Mouse (Mus musculus) thymus, postnatal 4 days (tissue): Measurements from ENCODE around the gene Irgc1.

ENCODE experiments used
- DNase-seq: peaks from one replicate; pipeline ENCODE4 v3.0.0; 2021

The Irgc1 gene

DNA sequence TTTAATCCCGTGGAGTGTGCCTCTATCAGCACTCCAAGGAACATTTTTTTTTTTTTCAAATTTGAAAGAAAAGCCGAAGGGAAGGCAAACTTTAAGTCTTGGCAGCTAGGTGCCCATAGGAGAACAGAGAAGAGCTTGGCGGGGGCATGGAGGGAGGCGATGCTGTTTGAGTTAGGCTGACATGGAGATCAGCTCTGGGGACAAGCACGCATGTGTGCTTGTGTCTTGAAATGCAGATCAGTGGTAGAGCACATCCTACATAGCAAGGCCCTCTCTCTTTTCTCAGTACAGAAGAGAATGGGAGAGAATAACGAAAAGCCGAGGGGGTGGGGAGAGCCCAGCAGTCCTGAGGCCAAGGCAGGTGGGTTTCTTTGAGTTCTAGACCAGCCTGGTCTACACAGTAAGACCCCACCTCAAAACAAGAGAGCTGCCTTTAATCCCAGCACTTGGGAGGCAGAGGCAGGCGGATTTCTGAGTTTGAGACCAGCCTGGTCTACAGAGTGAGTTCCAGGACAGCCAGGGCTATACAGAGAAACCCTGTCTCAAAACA lies 53.7 kb downstream of the Irgc1 start:
- DNase-seq: no peak

- DNase-seq: no peak
Observed at GRCm38 (mm10) chr7:24396832-24397231, 55.3 kb downstream of the Irgc1 start.

DNA sequence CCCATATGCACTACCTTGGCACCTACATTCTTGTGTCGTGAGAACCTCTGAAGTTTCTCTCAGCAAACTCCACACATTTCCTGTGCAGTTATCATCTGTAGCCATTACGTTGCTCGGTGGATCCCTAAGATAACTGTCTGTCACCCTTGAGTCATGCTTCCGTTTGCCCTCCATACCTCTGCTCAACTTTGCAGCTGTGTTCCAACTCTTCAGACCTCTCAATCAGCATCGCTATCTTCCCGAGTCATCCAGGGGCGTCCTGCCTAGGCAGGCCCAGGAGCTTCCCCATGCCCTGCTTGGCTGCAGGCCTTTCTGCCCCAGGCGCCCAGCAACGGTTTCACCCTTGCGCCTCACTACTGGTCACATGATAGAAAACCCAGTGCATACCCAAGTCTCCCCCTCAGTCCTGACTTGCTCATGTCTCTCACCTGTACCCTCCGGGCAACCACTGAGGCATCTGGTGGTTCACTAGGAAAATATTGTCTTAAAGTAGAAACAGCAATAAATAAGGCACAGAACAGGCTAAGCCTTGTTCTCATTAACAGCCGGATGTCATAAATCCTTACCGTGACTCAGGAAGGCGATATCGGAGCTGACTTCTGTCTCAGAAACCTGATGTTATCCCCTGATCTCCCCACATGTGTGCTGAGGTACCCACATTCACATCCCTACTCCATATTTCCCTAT lies 57.5 kb downstream of the Irgc1 start:
- peak; percentile 55 for DNase-seq

- no peak for DNase-seq
Observed at GRCm38 (mm10) chr7:24394054-24394453, 58.0 kb downstream of the Irgc1 start.

DNA sequence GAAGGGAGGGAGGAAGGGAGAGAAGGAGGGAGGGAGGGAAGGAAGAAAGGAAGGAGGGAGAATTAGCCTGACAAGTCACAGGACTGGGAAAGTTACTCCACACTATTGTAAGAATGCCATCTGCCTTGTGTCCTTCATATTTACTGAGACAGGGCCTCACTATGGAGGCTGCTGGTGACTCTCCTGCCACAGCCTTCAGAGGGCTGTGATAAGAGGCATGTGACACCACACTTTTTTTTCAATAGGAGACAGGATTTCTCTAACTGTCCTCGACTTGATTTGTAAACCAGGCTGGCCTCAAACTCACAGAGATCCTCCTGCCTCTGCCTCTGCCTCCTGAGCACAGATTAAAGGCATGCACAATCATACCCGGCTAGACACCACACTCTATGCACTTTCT lies 60.4 kb downstream of the Irgc1 start:
- no peak for DNase-seq

- no peak for DNase-seq
Observed at GRCm38 (mm10) chr7:24391077-24391476, 61.0 kb downstream of the Irgc1 start.

GRCm38 (mm10) chr7:24390512-24390911 lies 61.6 kb downstream of the Irgc1 start:
- DNase-seq: no peak

DNA sequence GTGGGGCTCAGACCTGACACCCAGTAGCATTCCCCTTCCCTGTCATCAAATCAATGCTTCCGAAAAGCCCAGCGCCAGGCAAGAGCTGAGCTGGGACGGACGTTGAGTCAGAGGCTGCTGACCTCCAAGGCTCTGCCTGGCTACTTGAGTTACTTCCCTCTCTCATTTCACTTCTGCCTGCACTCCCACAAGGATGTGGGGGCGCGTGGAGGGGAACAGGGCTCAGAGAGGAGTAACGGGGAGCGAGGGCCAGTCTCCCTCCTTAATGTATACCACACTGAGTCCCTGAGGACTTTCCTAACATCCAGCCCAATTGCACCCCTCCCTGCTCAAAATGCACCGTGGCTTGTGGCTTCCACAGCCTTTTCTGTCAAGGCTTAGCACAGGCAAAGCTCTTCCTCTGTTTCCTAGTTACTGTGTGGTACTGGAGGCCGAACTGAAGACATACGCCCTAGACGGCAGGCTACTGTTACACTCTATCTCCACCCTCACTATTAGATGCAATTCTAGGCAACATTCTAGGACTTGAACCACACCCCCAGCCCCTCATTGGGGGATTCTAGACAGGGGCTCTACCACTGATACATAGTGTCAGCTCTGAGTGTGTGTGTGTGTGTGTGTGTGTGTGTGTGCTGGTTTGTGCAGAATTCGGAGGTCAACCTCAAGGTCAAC lies 62.4 kb downstream of the Irgc1 start:
- DNase-seq: no peak

DNA sequence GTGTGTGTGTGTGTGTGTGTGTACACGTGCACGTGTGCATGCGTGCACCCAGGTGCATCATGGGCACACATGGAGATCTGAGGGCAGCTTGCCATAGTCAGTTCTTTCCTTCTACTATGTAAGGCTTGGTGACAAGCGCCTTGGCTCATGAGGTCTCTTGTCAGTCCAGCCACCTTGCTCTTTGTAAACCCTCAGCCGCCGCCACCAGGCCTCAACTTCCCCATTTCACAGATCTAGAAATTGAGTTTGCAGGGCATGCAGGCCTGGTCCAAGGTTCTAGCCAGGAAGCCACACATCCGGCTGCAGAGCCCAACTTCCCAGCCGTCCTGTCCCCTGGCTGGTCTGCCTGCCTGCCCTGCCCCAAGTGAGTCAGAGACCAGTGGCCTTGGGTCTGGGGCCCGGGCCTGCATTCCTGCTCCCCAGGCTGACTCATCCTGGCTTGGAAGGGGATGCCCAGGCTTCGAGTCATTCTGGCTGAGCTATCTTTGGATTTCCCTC lies 65.0 kb downstream of the Irgc1 start:
- DNase-seq: no peak

GRCm38 (mm10) chr7:24384827-24385226 lies 67.3 kb downstream of the Irgc1 start:
- peak; percentile 95 for DNase-seq

GRCm38 (mm10) chr7:24384070-24384469 lies 68.0 kb downstream of the Irgc1 start:
- DNase-seq: peak; percentile 42

GRCm38 (mm10) chr7:24382730-24383372 lies 69.2 kb downstream of the Irgc1 start:
- DNase-seq: no peak
